Mouse (Mus musculus): ENCODE results near the gene Mdk.

DNA sequence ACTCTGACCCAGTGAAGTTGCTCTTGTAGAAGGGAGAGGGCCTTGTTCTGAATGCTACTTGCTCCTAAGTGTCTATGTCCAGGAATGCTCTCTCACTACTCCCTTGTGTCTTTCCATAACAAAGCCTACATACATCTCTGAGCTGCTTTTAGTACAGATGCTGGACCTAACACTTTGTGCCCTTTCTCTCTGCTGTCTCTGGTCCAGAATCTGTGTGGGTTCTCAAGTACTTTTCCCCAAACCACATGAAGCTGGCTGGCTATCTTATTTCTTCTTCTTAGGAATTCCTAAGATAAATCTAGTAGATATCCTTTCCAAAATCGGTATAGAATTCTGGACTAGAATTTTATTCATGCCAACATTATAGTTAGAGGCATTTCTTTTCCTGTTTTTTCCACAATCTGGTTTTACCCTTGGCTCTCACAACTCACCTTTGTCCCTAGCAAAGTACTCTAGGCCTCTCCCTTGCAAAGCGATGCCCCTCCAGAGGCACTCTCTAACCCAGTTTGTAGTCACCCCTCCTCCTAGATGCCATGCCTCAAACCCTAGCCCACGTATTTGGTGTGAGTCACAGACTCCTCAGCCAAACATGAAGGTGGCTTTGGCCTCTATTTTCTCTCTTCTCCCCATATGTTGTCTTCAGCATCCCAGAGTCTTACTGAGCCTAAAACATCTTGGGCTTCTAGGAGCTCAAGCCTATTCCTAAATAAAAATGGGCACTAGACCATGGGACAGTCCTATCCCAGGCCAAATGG is 28.7 kb downstream of the Mdk start:
- TF ChIP-seq CTCF (conservative IDR thresholded peaks at IDR 0.05; ENCODE audit: low read length) = no peak
- TF ChIP-seq POU5F1 (IDR thresholded peaks at IDR 0.05; ENCODE audit: borderline replicate concordance, low read length) = no peak
- TF ChIP-seq NANOG (IDR thresholded peaks at IDR 0.05; ENCODE audit: borderline replicate concordance, low read length) = no peak

Measured in E14TG2a.4 (cell line).